Mouse (Mus musculus): Measurements from ENCODE around the gene Syne1.

- TF ChIP-seq CTCF (IDR thresholded peaks at IDR 0.05; ENCODE audit: insufficient read depth, low read length): no peak
- TF ChIP-seq POLR2A (IDR thresholded peaks at IDR 0.05; ENCODE audit: borderline replicate concordance, extremely low read depth, low read depth, low read length): no peak
Observed at GRCm38 (mm10) chr10:5571332-5571731, 20.1 kb upstream of the Syne1 start.
